Mouse (Mus musculus): Measurements from ENCODE around the gene Lmbrd2. TPM values are rescaled to one million over a fixed set of nuclear protein-coding genes. Genes with fewer than 3 reads are reported as not detected.

The Lmbrd2 gene
- total RNA-seq, 2 experiments from 2014 or later, result 67.1 to 71.3 TPM

Other genes with a start within 250 kb of the Lmbrd2 start
- 10 to 100 TPM; 10.6 to 11.4 TPM for gene Ranbp3l, start 172.6 kb upstream of the Lmbrd2 start, total RNA-seq (2021)
- 10 to 100 TPM; 44.7 TPM for gene Nadk2, start 69.3 kb upstream of the Lmbrd2 start, total RNA-seq (2021)
- 1 to 10 TPM; 4.9 to 5.5 TPM for gene Skp2, start 14.9 kb downstream of the Lmbrd2 start, total RNA-seq (2021)
- not detected for gene Ugt3a1, start 136.3 kb downstream of the Lmbrd2 start, total RNA-seq (2021)
- not detected for gene Ugt3a2, start 195.0 kb downstream of the Lmbrd2 start, total RNA-seq (2021)

Measured in left cerebral cortex, postnatal 25 days (tissue).